Mouse (Mus musculus): ENCODE measurements around the gene Mapk10. TPM values are rescaled to one million over a fixed set of nuclear protein-coding genes. Genes with fewer than 3 reads are reported as not detected.
A peak's percentile ranks its signal among the peaks of the same experiment; 100 is the strongest.
"Not testable (repeated sequence)": the region's sequence is repeated elsewhere in the genome, so short reads cannot be mapped to it uniquely, and the experiment has no call there.

Gene Mapk10
- total RNA-seq, 2 experiments from 2014 or later: 466 to 482 TPM

- no peak for DNase-seq (ENCODE audit: low spot score in 2 of 2)
- intact Hi-C loops (cut with DNase I): no loop called here
These were observed 213.2 kb downstream of the Mapk10 start for GRCm38 (mm10) chr5:102997907-102998306.

- peak in 1 of 2 experiments; percentile 62 for DNase-seq (ENCODE audit: low spot score in 2 of 2)
- intact Hi-C loops (cut with DNase I): no loop called here
These were observed 214.8 kb downstream of the Mapk10 start for GRCm38 (mm10) chr5:102996331-102996730.

- intact Hi-C loops (cut with DNase I): no loop called here
These were observed 215.2 kb downstream of the Mapk10 start for GRCm38 (mm10) chr5:102995928-102996327.

GRCm38 (mm10) chr5:102993951-102994350 is 217.2 kb downstream of the Mapk10 start:
- no peak for DNase-seq (ENCODE audit: low spot score in 2 of 2)
- intact Hi-C loops (cut with DNase I): no loop called here

More at GRCm38 (mm10) chr5:102995928-102996327, 215.2 kb downstream of the Mapk10 start:
- DNase-seq (ENCODE audit: low spot score in 2 of 2): no peak

- intact Hi-C loops (cut with DNase I): no loop called here
These were observed 219.4 kb downstream of the Mapk10 start for GRCm38 (mm10) chr5:102991691-102992090.

GRCm38 (mm10) chr5:102978382-102978781 is 232.8 kb downstream of the Mapk10 start:
- intact Hi-C loops (cut with DNase I): no loop called here
- DNase-seq (ENCODE audit: low spot score in 2 of 2): no peak

More at GRCm38 (mm10) chr5:102991691-102992090, 219.4 kb downstream of the Mapk10 start:
- DNase-seq (ENCODE audit: low spot score in 2 of 2): no peak

- intact Hi-C loops (cut with DNase I): no loop called here
- no peak for DNase-seq (ENCODE audit: low spot score in 2 of 2)
These were observed 234.0 kb downstream of the Mapk10 start for GRCm38 (mm10) chr5:102977138-102977537.

- intact Hi-C loops (cut with DNase I): no loop called here
- no peak for DNase-seq (ENCODE audit: low spot score in 2 of 2)
These were observed 234.6 kb downstream of the Mapk10 start for GRCm38 (mm10) chr5:102976540-102976939.

GRCm38 (mm10) chr5:102974400-102974799 is 236.7 kb downstream of the Mapk10 start:
- DNase-seq (ENCODE audit: low spot score in 2 of 2): no peak
- intact Hi-C loops (cut with DNase I): no loop called here

GRCm38 (mm10) chr5:102964396-102964795 is 246.7 kb downstream of the Mapk10 start:
- intact Hi-C loops (cut with DNase I): no loop called here
- DNase-seq (ENCODE audit: low spot score in 2 of 2): no peak

- intact Hi-C loops (cut with DNase I): no loop called here
- DNase-seq (ENCODE audit: low spot score in 2 of 2): peak; percentile 57 to 69
These were observed 257.7 kb downstream of the Mapk10 start for GRCm38 (mm10) chr5:102953414-102953813.

GRCm38 (mm10) chr5:102952918-102953317 is 258.2 kb downstream of the Mapk10 start:
- intact Hi-C loops (cut with DNase I): no loop called here
- DNase-seq (ENCODE audit: low spot score in 2 of 2): no peak

GRCm38 (mm10) chr5:102947061-102947711 is 263.9 kb downstream of the Mapk10 start:
- intact Hi-C loops (cut with DNase I): no loop called here
- DNase-seq (ENCODE audit: low spot score in 2 of 2): no peak

GRCm38 (mm10) chr5:102946625-102947024 is 264.5 kb downstream of the Mapk10 start:
- intact Hi-C loops (cut with DNase I): no loop called here
- peak; percentile 37 to 73 for DNase-seq (ENCODE audit: low spot score in 2 of 2)

GRCm38 (mm10) chr5:102943864-102944630 is 267.1 kb downstream of the Mapk10 start:
- DNase-seq (ENCODE audit: low spot score in 2 of 2): peak in 1 of 2 experiments; percentile 41
- intact Hi-C loops (cut with DNase I): not testable (repeated sequence)

GRCm38 (mm10) chr5:102930161-102930560 is 281.0 kb downstream of the Mapk10 start:
- intact Hi-C loops (cut with DNase I): no loop called here
- DNase-seq (ENCODE audit: low spot score in 2 of 2): no peak

- intact Hi-C loops (cut with DNase I): no loop called here
- DNase-seq (ENCODE audit: low spot score in 2 of 2): no peak
These were observed 284.3 kb downstream of the Mapk10 start for GRCm38 (mm10) chr5:102926786-102927185.

- intact Hi-C loops (cut with DNase I): no loop called here
- no peak for DNase-seq (ENCODE audit: low spot score in 2 of 2)
These were observed 290.9 kb downstream of the Mapk10 start for GRCm38 (mm10) chr5:102920199-102920598.

GRCm38 (mm10) chr5:102905441-102906211 is 305.5 kb downstream of the Mapk10 start:
- intact Hi-C loops (cut with DNase I): no loop called here
- DNase-seq (ENCODE audit: low spot score in 2 of 2): no peak

- DNase-seq (ENCODE audit: low spot score in 2 of 2): peak in 1 of 2 experiments; percentile 58
- intact Hi-C loops (cut with DNase I): no loop called here
These were observed 307.1 kb downstream of the Mapk10 start for GRCm38 (mm10) chr5:102904066-102904465.
